Mouse (Mus musculus) kidney, adult 8-10 months (tissue): Measurements from ENCODE around the gene Smg8.
"Not testable (repeated sequence)": the region's sequence is repeated elsewhere in the genome, so short reads cannot be mapped to it uniquely, and the experiment has no call there.

Source experiments
- DNase-seq, 2 experiments: peaks; one replicate each; pipeline ENCODE4 v3.0.0; 2022

Gene Smg8

DNA sequence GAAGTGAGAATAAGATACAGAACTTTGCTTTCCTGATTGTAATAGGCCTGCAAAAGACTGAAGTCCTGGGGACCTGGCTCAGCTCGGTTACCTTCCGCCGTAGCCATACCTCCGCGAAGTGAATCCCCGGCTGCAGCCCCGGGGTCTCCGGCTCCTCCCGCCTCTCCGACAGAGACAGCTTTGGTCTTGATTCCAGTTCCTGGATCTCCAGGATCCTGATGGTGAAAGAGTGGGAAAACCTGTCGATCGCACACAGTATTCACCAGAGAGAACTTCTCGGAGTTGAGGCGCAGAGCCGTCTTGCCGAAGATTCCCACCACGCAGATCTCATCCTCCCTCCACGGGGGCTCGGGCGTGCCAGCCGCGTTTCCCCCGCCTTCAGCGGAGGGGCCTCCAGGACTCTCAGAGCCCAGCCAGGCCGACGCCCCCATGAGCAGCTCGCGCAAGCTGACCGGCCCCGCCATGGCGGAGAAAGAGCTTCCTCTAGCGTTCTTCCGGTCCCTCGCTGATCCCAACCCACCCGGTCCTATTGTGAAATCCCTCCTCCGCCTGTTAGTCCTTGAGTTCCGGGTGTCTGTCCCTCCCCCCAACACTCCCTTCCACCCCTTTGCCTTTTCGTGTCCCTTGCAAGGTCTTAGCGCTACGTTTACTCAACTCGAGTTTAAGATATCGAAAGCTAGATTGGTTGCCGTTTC is at the start of gene Smg8:
Smg8 (minus strand) TSS at position 485 of the 695 bp plus-strand sequence.
- DNase-seq, result peak; percentile 79 to 83

- no peak for DNase-seq
Observed at GRCm38 (mm10) chr11:87136233-87136632, 49.7 kb upstream of the Smg8 start.

DNA sequence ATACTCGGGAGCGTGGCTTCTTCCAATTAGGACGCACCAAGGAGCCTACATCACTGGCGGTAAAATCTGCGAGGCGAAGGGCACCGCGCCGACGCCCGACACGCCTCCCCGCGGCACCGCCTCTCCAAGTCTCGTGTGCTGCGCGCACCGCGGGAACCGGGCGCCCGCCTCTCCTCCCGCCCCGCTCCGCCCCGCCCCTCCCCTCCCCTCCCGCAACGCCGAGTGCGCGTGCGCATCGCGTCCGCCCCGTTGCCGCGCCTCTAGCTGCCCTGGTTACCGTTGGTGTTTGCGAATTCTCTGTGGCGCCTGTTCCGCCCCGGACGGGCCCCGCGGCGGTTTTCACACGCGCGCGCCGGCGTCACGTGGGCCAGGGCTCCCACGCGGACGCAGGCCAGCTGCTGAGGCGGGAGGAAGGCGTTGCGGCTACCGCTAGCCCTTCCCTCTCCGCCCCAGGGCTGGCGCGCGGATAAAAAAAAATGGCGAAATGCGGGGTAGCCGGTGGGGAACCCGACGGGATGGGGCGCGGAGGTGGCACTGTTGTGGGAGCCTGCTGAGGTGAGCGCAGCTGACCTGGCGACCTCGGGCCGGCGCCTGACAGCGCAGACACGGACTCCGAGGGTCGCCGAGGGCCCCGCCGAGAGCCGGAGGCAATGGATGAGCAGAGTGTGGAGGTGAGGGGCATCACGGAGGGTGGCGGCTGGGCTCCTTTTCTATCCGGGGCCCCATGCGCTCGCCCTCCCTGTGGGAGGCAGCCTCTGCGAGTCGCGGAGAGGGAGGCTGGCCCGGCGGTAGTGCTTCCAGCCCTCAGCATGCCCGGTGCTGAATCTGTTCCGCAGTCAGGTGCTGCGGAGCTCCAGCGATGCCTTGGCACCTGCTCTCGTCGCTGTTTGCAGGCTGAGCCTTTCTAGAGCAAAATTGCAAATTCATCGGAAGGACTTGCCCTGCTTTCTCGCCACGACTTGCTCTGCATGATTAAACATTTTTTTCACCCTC is 40.5 kb upstream of the Smg8 start, which contains the start of gene Trim37:
Trim37 (plus strand) TSS at position 254 of the 993 bp plus-strand sequence.
- DNase-seq, result peak; percentile 84 to 87

- DNase-seq, result no peak
Observed at GRCm38 (mm10) chr11:87126281-87126823, 39.8 kb upstream of the Smg8 start.

- no peak for DNase-seq
Observed at GRCm38 (mm10) chr11:87125562-87125961, 39.0 kb upstream of the Smg8 start.

DNA sequence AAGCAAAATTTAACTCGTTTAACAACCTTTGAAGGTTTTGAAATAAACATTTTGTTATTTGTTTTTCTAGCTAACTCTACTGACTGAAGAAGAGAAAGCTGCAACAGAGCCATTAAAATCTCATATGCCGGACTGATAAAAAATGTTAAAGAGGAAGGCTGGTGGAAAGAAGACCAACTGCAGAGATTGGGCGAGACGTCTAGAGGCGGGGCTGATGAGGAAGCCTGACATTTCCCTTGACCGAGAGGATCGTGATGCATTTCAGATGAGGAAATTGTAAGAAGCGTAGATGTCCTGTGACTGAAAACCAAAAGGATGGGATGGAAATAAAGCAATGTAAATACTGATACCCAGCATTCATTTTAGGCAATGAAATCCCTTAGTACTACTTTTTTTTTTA is 35.3 kb upstream of the Smg8 start:
- no peak for DNase-seq

DNA sequence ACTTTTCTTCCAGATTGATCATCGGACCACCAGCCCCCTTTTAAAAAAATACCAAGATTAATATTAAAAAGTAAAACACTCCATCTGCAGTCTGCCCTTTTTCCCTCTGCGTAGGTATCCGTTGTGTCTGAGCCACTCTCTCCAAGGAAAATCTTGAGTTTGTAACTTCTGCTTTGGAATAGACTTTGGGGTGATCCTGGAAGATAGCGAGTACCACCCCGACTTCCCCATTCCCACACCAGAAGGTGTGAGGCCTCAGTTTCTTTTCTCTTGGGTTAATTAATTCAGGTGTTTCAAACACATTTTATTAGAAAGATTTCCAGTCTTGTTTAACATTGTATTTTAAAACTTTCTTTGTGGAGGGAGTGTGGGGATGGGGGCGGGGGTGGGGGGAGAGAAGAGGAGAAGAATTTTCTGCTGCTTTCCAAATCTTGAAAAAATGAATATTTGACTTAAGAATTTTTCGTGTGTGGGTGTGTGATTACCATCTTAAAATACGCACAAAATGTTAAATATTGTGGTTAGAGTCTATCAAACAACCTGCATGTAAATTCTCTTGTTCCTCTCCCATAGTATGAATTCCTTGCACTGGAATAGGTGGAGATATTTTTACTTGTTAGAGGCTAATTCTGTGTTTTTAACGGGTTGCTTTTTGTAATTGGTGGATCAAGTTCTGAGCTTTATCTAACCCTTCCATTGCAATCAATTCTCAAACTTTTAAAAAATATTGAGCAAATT is 23.8 kb upstream of the Smg8 start:
- DNase-seq, result no peak

DNA sequence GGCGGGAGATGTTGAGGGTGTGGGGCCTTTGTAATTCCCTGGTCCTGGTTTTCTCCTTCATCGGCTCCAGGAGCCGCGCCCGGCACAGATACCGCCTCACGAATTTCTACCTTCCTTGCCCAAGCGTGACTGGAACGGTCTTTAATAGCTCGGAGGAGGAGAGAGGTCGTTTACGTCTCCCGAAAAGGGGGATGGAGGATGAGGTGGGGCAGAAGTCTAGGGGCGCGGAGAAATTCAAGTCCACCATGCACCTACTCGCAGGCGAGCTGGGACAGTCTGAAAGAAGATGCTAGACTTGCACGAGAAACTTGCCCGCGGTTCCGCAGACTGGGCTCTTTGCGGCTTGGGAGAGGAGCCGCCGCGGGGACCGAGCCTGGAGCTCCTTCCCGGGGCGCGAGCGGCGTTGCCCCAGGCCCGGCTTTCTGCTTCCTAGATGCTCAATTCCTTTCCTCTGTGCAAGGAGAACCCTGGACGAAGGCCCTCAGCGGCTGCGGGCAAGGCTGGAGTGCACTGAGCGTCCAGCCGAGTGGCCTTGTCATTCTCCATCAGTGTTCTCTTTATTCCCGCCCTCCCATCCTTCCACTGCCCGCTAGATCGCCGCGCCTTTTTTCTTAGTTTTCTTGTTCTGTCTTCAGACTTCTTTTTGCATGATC is 23.1 kb upstream of the Smg8 start:
- no peak for DNase-seq

DNA sequence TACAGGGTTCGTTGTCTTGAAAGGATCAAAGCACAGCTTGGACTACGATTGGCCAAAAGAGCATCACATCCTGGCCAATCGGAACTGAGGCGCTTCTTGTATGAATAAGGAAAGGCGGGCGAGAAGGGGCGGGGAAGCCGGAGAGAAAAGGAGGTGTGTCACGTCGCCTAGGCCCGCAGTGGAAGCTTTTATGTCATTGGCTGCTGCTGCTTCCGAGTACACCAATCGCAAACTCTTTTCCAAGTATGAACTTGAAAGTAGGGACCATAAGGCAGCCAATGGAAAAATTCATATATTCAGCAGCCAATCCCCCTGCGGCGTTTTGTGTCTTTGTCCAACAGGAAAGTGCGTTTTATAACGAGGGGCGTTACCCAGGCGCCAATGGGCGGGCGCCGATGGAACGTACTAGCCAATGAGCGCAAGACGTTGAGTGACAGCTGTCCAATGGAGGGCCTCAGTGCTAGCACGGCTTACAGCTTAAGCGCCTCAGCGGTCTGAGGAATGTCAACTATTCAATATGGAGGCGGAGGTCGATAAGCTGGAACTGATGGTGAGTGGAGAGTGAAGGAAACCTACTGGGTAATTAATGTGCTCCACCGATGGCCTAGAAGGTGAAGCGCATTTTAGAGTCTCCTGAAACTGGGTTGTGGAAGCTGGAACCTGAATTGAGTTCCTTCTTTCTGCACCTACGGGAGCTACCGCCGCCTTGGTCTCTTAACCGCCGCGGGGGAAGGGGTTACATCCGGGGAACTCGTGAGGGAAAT is 22.4 kb upstream of the Smg8 start, which contains the start of gene Ska2:
Ska2 (plus strand) TSS at position 480 of the 764 bp plus-strand sequence.
- peak; percentile 98 to 100 for DNase-seq

DNA sequence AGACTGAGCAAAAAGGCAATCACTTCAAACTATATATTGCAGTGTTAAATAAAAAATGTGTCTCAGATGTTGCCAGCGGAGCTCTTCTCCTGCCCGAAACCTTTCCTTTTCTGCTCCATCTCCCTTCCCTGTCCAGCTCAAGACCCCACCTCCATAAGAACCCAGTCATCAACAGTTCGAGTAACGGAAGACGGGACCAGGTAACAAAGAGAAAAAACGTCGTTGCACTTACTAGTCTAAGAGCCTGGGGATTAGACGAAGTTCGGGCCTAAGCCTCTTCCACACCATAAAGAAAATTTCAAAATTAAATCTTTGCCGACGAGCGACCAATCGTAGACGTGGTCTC is 21.8 kb upstream of the Smg8 start, which contains the start of gene Prr11:
Prr11 (minus strand) TSS at position 300 of the 346 bp plus-strand sequence.
- no peak for DNase-seq

DNA sequence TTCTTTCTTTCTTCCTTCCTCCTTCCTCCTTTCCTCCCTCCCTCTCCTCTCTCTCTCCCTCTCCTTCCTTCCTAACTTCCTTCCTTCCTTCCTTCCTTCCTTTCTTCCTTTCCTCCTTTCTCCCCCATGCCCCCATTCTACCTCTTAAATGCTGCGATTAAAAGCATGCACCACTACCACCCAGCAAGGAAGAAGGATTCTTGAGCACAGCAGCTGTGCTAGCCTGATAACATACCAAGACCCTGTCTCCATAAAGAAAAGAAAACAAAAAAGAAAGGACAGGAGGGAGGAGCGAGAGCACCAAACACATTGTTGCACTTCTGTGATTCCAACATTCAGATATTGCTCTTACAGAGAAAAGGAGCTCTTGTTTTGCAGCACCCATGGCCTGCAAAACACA is 568 bp upstream of the Smg8 start:
- DNase-seq, result no peak

DNA sequence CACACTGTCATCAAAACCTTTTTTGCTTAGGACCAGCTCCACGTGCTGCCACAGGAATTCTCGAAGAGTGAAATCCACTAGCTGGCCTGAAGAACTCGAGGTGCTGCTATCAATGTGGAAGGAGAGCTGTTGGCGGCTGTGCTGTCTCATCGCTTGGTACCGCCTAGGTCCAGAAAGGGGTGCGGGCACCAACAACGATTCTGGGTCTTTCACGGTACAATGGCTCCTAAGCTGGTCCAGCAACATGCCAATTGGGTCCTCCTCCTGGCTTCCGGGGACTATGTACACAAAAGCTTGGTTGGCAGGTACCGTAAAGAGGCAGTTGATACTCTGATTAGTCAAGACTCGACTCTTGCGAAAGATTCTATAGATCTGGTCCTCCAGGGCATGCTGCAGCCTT is 1.1 kb downstream of the Smg8 start:
- no peak for DNase-seq

DNA sequence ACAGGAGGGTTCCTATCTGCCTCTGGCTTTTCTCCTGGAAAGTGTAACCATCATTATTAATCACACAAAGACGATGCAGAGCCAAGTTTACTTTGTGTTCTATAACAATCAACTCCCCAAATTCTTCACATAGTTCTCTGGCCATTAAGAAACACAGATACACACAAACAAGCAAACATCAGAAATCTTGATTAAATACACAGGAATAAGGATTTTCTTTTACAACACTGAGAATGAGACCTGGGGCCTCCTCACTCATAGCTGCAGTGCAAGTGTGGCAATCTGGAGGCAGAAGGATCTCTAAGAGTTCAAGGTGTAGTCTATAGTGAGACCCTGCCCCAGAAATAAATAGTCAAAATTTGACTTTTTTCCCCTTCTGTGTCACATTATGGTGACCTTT is 2.9 kb downstream of the Smg8 start:
- DNase-seq, result no peak

DNA sequence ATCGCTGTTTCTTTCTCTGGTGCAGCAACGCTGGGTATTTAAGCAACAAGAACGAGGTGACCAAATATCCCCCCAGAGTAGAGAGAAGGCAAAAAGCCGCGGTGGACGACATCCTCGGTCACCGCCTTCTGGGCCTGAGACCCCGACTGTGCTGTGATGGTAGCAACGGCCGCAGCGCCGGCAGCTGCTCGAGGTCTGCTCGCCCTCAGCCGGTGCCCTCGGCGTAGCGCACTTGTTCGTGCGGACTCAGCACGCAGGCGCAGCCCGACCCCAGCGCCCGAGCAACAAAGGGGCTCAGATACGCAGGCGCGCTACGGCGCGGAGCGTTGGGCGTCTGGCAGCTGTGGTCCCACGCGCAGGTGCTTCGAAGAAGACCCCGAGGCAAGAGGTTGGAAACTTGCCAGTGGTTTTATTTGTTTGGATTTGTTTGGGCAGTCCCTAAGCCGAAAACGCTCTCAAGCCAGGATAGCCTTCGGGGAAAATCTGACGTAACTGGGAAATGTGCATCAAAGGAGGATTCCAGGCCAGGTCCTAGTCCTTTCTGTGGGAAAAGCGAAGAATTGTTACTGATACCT is 12.6 kb downstream of the Smg8 start, which contains the start of gene Gdpd1:
Gdpd1 (minus strand) TSS at position 197 of the 575 bp plus-strand sequence.
- DNase-seq, result peak; percentile 56 to 69

DNA sequence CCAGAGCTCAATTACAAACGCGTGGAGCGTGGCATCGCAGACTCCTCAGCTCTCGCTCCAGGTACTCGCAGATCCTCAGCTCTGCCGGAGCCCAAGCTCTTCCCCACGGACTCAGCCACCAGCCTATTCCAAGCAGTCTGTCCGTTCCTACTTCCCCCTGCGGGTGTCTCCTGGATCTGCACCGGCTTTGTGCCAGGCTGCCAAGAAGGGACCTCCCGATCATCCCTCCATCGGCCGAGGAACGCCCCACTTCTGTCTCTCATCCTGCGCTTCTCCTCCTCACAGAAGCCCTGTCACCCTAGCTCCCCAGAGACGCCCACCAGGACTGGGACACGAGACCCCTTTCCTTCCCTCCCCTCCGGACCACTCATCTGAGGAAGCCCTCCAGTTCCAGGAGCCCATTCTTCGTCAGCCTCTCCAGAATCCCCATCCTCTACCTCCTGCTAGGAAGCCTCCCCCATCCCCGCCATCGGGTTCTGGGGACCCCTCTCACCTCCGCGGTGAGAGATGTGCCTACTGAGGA is 13.2 kb downstream of the Smg8 start:
- peak; percentile 23 to 53 for DNase-seq

DNA sequence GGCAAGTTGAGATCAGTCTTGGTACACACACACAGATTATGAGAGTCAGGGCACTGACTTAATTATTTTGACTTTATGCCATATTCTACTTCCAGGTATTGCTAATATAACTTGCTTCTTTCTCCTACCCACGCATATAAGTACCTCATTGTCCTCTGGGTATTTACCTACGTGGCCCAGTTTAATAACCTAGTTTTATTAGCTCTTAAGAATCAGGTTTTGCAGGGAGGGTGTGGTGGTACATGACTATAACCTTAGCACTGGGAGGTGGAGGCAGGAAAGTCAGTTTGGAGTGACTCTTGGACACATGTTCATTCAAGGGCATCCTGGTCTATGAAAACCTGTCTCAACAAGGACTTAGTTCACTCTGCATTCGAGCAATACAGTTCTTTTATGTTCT is 24.5 kb downstream of the Smg8 start:
- DNase-seq, result no peak

DNA sequence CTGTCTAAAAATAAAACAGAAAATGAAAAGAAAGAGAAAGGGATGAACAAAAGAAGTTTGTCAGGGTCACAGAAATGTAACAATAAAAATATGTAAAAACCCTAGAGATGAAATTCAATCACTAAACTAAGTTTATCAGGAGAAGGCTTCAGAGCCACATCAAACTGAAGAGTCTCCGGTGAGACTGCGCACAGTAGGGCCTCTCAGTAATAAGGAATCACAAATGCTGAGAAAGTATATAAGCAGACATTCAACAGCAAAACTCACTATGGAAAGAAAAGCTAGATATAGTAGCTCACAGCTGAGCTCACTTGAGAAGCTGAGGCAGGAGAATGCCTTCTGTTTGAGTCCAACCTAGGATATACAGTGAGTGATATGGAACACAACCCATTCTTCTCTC is 26.2 kb downstream of the Smg8 start:
- no peak for DNase-seq

- DNase-seq, result no peak
Observed at GRCm38 (mm10) chr11:87056286-87056685, 30.3 kb downstream of the Smg8 start.

DNA sequence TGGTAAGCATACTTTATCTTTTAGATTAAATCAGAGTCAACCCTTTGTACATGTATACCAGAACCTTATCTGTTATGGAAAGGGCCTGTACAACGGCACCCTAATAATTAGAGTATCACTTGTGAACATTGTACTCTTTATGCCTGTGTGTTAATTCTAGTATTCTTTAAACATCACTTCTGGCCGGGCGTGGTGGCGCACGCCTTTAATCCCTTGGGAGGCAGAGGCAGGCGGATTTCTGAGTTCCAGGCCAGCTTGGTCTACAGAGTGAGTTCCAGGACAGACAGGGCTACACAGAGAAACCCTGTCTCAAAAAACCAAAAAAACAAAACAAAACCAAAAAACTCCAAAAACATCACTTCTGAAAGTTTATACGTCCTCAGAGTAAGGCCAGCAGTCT is 37.7 kb downstream of the Smg8 start:
- not testable (repeated sequence) for DNase-seq

DNA sequence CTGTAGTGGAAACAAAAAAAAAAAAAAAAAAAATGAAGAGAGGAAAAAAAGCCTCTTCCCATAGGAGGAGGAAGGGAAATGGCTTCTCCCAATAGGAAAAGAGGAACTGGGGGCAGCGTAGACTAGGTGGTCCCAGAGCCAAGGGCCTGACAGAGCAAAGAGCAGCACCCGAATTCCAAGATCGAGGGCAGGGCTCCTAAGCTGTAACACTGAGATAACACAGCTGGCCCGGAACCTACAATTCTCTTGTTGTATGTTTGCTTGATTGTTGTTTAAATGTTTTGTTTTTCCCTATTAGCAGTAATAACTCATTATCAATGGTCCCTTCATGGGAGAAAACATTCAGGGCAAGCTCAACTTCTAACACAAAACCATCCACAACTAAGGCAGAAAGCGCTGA is 39.6 kb downstream of the Smg8 start:
- no peak for DNase-seq

DNA sequence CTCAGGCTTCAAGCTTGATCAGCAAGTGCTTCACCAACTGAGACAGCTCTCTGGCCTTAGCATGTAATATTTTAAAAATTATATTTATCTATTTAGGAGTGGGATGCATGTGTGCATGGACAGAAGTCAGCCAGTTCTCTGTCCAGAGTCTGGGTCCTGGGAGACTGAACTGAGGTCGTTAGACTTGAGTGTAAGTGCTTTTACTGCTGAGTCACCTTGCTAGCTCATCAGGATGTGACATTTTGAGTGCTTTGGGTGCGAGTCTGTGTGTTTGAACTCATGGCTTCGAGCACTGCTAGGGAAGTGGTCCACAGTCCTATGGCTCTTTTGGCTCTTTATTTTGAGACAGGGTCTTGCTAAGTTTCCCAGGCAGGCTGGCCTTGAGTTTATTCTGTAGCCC is 43.5 kb downstream of the Smg8 start:
- no peak for DNase-seq
